Mouse (Mus musculus) midbrain, embryonic 14.5 days (tissue): Measurements from ENCODE around the gene Ankrd33b. TPM values are rescaled to one million over a fixed set of nuclear protein-coding genes. Genes with fewer than 3 reads are reported as not detected.

Experiments used
- ATAC-seq: fragments of 200-750 bp; cut with Nextera tagmentation; 2 replicates; pipeline ENCODE4 v1.8.0; 2017; ENCODE audit warnings: moderate number of reproducible peaks, moderate library complexity; ENCODE audit not compliant: low FRiP score, low TSS enrichment
- DNase-seq: peaks from one replicate; pipeline ENCODE4 v3.0.0-alpha.2; 2015
- H3K27ac ChIP-seq: fragments of 300-500 bp; sonication (generic); replicated peaks from 2 replicates; pipeline ENCODE4 v1.5.1; 2014; ENCODE audit warnings: mild to moderate bottlenecking, low read depth, low read length, moderate library complexity
- H3K27me3 ChIP-seq: fragments of 300-500 bp; sonication (generic); 2 replicates; pipeline ENCODE4 v1.6.1; 2014; ENCODE audit warnings: low read length, control low read depth, mixed read lengths; ENCODE audit not compliant: control insufficient read depth, insufficient read depth
- H3K36me3 ChIP-seq: fragments of 300-500 bp; sonication (generic); 2 replicates; pipeline ENCODE4 v1.6.1; 2014; ENCODE audit warnings: low read length, control low read depth; ENCODE audit not compliant: control insufficient read depth, insufficient read depth
- H3K4me1 ChIP-seq: fragments of 300-500 bp; sonication (generic); 2 replicates; pipeline ENCODE4 v1.6.1; 2014; ENCODE audit warnings: mild to moderate bottlenecking, antibody characterized with exemption, low read length, control low read depth; ENCODE audit not compliant: control insufficient read depth, insufficient read depth
- H3K4me2 ChIP-seq: fragments of 300-500 bp; sonication (generic); 2 replicates; pipeline ENCODE4 v1.6.1; 2014; ENCODE audit warnings: mild to moderate bottlenecking, low read length, moderate library complexity
- H3K4me3 ChIP-seq: fragments of 300-500 bp; sonication (generic); replicated peaks from 2 replicates; pipeline ENCODE4 v1.5.1; 2014; ENCODE audit warnings: low read depth, low read length
- H3K9ac ChIP-seq: fragments of 300-500 bp; sonication (generic); replicated peaks from 2 replicates; pipeline ENCODE4 v1.6.1; 2014; ENCODE audit warnings: mild to moderate bottlenecking, low read length, moderate library complexity
- H3K9me3 ChIP-seq: fragments of 300-500 bp; sonication (generic); 2 replicates; pipeline ENCODE4 v1.6.1; 2016; ENCODE audit warnings: low read length, control low read depth, mixed read lengths; ENCODE audit not compliant: control insufficient read depth
- WGBS: fragments of 180-500 bp; shearing (Covaris S2); extraction: QIAGEN DNeasy Blood & Tissue Kit; methylation state at CpG from one replicate; pipeline ENCODE4 v1.1.7; 2014; 5-methylcytosine and 5-hydroxymethylcytosine counted together
- polyA plus RNA-seq: library from polyadenylated mRNA; unstranded; fragments of >200 nt; fragmentation: Nextera tagmentation; extraction: Ambion mirVana; gene quantifications from 2 replicates; pipeline ENCODE4 v1.2.1, GENCODE M21; 2014

Ankrd33b gene
- polyA plus RNA-seq, 1 experiment from 2014 or later: 0.64 TPM

- H3K27ac ChIP-seq: no peak overlapping the region
- no peak for DNase-seq
- H3K27me3 ChIP-seq: no peaks in the 10 kb centered on the region
- peaks cover 9% of the 10 kb centered on the region; the same call in 1 of the 2 replicates for H3K4me1 ChIP-seq
- H3K9me3 ChIP-seq: no peaks in the 10 kb centered on the region
- 87% methylated on average over 8 of the region's 8 CpGs for WGBS
- H3K4me3 ChIP-seq: no peak overlapping the region
- no peak overlapping the region for H3K4me2 ChIP-seq
- H3K36me3 ChIP-seq: no peaks in the 10 kb centered on the region
- no peak overlapping the region for H3K9ac ChIP-seq
- no peak for ATAC-seq
Measured at GRCm38 (mm10) chr15:31404346-31404745, 36.8 kb upstream of the Ankrd33b start.

GRCm38 (mm10) chr15:31402200-31402892 lies 34.8 kb upstream of the Ankrd33b start:
- Histone ChIP-seq H3K4me3 (no peak overlapping the region), H3K9ac (no peak overlapping the region), H3K4me1 (peaks cover 9% of the 10 kb centered on the region; the same call in 1 of the 2 replicates), H3K9me3 (no peaks in the 10 kb centered on the region), H3K4me2 (no peak overlapping the region), H3K27ac (peak overlapping the region; percentile 38; the same call in 1 of the 2 replicates), H3K36me3 (no peaks in the 10 kb centered on the region), H3K27me3 (no peaks in the 10 kb centered on the region)
- peak; percentile 60; the same call in 1 of the 2 replicates for ATAC-seq
- DNase-seq: peak; percentile 36
- WGBS: 30% methylated on average over 12 of the region's 12 CpGs

- Histone ChIP-seq H3K4me2 (no peak overlapping the region), H3K9me3 (no peaks in the 10 kb centered on the region), H3K27me3 (no peaks in the 10 kb centered on the region), H3K4me1 (peaks cover 9% of the 10 kb centered on the region; the same call in 1 of the 2 replicates), H3K36me3 (no peaks in the 10 kb centered on the region), H3K4me3 (no peak overlapping the region), H3K9ac (no peak overlapping the region), H3K27ac (no peak overlapping the region)
- WGBS: 24% methylated on average over 3 of the region's 3 CpGs
- DNase-seq (no peak), ATAC-seq (no peak)
Measured at GRCm38 (mm10) chr15:31400974-31401373, 33.4 kb upstream of the Ankrd33b start.

GRCm38 (mm10) chr15:31398769-31399168 lies 31.2 kb upstream of the Ankrd33b start:
- peaks cover 9% of the 10 kb centered on the region; the same call in 1 of the 2 replicates for H3K4me1 ChIP-seq
- no peaks in the 10 kb centered on the region for H3K36me3 ChIP-seq
- H3K27me3 ChIP-seq: no peaks in the 10 kb centered on the region
- no peak overlapping the region for H3K9ac ChIP-seq
- 94% methylated on average over 13 of the region's 13 CpGs for WGBS
- no peak overlapping the region for H3K27ac ChIP-seq
- H3K9me3 ChIP-seq: no peaks in the 10 kb centered on the region
- ATAC-seq: no peak
- no peak overlapping the region for H3K4me2 ChIP-seq
- DNase-seq: no peak
- H3K4me3 ChIP-seq: no peak overlapping the region

- H3K27me3 ChIP-seq: no peaks in the 10 kb centered on the region
- no peaks in the 10 kb centered on the region for H3K9me3 ChIP-seq
- H3K4me1 ChIP-seq: 0 out of 2 replicates have a peak, but pooled peaks cover 3% of the 10 kb centered on the region
- H3K27ac ChIP-seq: no peak overlapping the region
- 86% methylated on average over 3 of the region's 3 CpGs for WGBS
- DNase-seq: no peak
- no peak overlapping the region for H3K4me2 ChIP-seq
- no peak overlapping the region for H3K9ac ChIP-seq
- ATAC-seq: no peak
- no peak overlapping the region for H3K4me3 ChIP-seq
- no peaks in the 10 kb centered on the region for H3K36me3 ChIP-seq
Measured at GRCm38 (mm10) chr15:31397379-31397778, 29.9 kb upstream of the Ankrd33b start.

- 84% methylated on average over 5 of the region's 5 CpGs for WGBS
- no peaks in the 10 kb centered on the region for H3K36me3 ChIP-seq
Measured at GRCm38 (mm10) chr15:31396755-31397154, 29.2 kb upstream of the Ankrd33b start.

GRCm38 (mm10) chr15:31395986-31396385 lies 28.5 kb upstream of the Ankrd33b start:
- H3K9ac ChIP-seq: no peak overlapping the region
- no peaks in the 10 kb centered on the region for H3K27me3 ChIP-seq

More at GRCm38 (mm10) chr15:31396755-31397154, 29.2 kb upstream of the Ankrd33b start:
- H3K9me3 ChIP-seq: no peaks in the 10 kb centered on the region
- no peak for DNase-seq
- H3K27me3 ChIP-seq: no peaks in the 10 kb centered on the region
- no peak overlapping the region for H3K4me2 ChIP-seq
- H3K27ac ChIP-seq: no peak overlapping the region
- no peaks in the 10 kb centered on the region for H3K4me1 ChIP-seq
- H3K9ac ChIP-seq: no peak overlapping the region
- no peak for ATAC-seq
- no peak overlapping the region for H3K4me3 ChIP-seq

GRCm38 (mm10) chr15:31393402-31393801 lies 25.9 kb upstream of the Ankrd33b start:
- Histone ChIP-seq H3K9ac (no peak overlapping the region), H3K27ac (no peak overlapping the region), H3K9me3 (no peaks in the 10 kb centered on the region), H3K4me2 (no peak overlapping the region), H3K27me3 (no peaks in the 10 kb centered on the region), H3K36me3 (no peaks in the 10 kb centered on the region), H3K4me1 (no peaks in the 10 kb centered on the region), H3K4me3 (no peak overlapping the region)
- ATAC-seq: no peak
- no peak for DNase-seq
- 90% methylated on average over 6 of the region's 6 CpGs for WGBS

More at GRCm38 (mm10) chr15:31395986-31396385, 28.5 kb upstream of the Ankrd33b start:
- Histone ChIP-seq H3K4me3 (no peak overlapping the region), H3K4me2 (no peak overlapping the region), H3K36me3 (no peaks in the 10 kb centered on the region), H3K4me1 (no peaks in the 10 kb centered on the region), H3K9me3 (no peaks in the 10 kb centered on the region), H3K27ac (no peak overlapping the region)
- 89% methylated on average over 4 of the region's 4 CpGs for WGBS
- ATAC-seq (no peak), DNase-seq (no peak)

- WGBS: 85% methylated on average over 7 of the region's 7 CpGs
- no peak overlapping the region for H3K9ac ChIP-seq
- H3K4me3 ChIP-seq: no peak overlapping the region
- no peaks in the 10 kb centered on the region for H3K9me3 ChIP-seq
- ATAC-seq: no peak
- no peaks in the 10 kb centered on the region for H3K4me1 ChIP-seq
- DNase-seq: no peak
- H3K4me2 ChIP-seq: no peak overlapping the region
- no peak overlapping the region for H3K27ac ChIP-seq
- H3K27me3 ChIP-seq: no peaks in the 10 kb centered on the region
- H3K36me3 ChIP-seq: no peaks in the 10 kb centered on the region
Measured at GRCm38 (mm10) chr15:31392705-31393104, 25.2 kb upstream of the Ankrd33b start.
